Mouse (Mus musculus) cerebellum, postnatal 4 days (tissue): Measurements from ENCODE around the gene Zranb1.

Experiments used
- DNase-seq, 2 experiments: peaks; one replicate each; pipeline ENCODE4 v3.0.0; 2022; ENCODE audit warnings: low spot score in 2 of 2, mixed read lengths in 1 of 2

Zranb1 gene

DNA sequence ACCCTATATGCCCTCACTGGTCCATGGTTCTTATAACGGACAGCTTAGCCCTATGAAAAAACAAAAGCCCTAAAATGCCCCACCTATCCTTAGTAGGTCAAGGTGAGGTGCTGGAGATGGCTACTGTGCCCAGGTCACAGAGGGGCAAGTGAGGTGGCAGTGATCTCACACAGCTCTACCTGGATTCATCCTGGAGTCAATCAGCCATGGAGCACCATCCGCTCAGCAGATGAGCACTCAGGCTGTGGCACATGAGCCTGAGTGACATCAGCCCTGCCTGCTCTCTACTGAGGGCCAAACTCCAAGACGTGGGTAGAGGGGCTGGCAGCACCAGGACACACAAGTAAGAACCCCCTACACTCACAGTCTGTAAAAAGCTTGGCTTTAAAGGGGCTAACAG lies 70.4 kb downstream of the Zranb1 start:
- peak in 1 of 2 experiments; percentile 15 for DNase-seq

DNA sequence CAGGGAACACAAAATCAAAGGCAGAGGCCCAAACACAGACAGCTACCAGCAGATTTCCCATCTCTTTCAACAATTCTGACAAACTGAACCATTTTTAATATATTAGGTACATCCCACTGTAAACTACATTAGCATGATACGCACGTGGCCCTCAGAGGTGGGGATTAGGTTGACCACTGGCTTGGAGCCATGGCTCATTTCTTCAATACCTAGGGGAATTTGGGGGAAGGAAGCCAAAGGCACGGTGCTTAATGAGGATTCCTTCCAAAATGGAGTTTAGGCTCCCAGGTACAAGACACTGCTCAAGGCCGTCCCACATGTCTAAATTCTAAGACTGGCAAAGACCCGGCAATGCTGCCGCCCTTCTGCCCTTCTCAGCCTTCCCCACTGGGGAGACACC lies 71.3 kb downstream of the Zranb1 start:
- DNase-seq = peak in 1 of 2 experiments; percentile 5

- peak; percentile 48 to 88 for DNase-seq
Observed at GRCm38 (mm10) chr7:133003421-133003820, 72.5 kb downstream of the Zranb1 start.

DNA sequence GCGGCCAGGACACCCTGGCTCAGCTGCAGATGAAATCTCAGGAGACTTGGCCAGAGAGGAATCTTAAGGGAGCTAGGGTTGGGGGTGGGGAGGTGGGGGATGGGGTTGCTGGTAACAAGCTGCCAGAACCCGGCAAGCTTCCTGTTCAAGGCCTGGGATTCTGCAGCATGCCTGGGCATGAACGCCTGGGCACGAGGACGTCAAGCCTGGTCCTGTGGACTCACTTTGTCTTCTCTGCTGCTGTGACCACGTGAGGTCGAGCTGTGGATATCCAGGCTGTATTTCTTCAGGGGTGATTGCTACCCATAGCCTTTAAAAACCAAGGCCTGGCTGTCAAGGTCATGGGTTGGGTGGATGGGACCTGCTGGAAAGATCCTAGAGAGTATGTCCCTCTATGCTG lies 74.8 kb downstream of the Zranb1 start:
- DNase-seq = peak in 1 of 2 experiments; percentile 17

DNA sequence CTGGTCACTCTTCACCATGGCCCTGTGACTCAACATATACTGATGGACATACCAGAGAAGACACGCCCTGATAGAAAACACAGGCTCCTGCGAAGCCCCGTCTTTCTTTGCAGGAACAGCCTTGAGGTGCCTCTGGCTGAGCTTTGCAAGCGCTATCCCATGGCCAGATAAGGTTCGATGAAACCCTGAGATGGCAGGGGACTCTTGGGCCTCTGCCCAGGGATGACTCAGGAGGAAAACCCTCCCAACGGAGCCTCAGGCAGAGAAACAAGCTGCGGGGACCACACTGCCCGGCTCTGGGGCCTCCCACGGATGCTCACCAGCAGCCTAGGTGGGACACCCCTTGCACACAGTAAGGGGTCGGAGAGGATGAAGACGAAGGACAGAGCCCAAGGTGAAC lies 76.4 kb downstream of the Zranb1 start:
- no peak for DNase-seq

GRCm38 (mm10) chr7:133008663-133009062 lies 77.7 kb downstream of the Zranb1 start:
- DNase-seq = no peak

GRCm38 (mm10) chr7:133009676-133010075 lies 78.7 kb downstream of the Zranb1 start:
- DNase-seq = no peak

GRCm38 (mm10) chr7:133010477-133010876 lies 79.5 kb downstream of the Zranb1 start:
- DNase-seq = no peak

DNA sequence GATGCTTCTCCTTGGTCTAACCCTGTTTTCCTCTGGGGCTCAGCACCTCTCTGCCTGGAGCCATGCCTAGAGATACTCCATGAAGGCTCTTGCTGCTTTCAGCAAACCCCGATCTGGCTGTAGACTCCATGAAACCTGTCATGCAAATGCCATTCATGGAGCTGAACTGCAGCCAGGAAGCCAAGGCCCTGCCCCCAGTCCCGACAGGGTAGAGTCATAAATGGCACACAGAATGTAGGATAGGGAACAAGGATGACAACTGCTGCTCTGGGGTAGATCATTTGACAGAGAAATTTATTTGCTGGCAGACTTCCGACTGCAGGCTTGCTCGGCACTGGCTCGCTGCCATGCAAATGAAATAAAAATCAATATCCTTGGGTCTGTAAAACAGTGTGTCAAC lies 80.2 kb downstream of the Zranb1 start:
- DNase-seq = peak in 1 of 2 experiments; percentile 67

GRCm38 (mm10) chr7:133011611-133012010 lies 80.7 kb downstream of the Zranb1 start:
- DNase-seq = no peak

DNA sequence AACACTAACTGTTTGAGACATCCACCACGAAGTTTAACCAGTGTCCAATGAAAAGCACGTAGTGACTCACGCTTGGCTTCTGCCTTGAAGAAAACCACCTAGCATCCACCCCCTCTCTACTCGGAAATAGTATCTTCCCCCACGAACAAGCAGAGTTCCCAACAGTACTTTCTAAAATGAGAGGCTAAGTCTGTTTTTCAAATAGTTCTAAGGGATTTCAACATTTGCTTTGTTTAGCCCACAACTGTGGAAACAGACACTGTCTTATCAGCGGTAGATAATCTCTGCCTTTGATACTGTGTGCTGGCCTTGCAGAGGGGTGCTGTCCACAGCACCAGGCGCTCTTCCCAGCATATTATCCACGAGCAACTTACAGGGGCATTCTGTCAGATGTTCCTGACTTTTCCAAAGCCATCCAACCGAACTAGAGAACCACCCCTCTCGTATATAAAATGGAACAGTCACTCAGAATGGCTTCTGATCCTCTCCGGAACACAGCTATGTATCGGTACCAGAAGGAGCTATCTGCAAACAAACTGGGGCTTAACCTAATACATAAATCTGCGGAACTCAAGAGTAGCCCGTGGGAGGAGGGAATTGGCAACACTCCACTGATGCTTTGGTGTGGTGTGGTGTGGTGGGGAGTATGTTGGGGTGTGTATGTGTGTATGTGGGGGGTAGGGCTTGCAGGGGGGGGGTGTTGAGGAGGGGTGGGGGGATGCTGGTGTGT lies 81.9 kb downstream of the Zranb1 start:
- DNase-seq = no peak

GRCm38 (mm10) chr7:133013923-133014322 lies 83.0 kb downstream of the Zranb1 start:
- DNase-seq = no peak

GRCm38 (mm10) chr7:133014631-133015030 lies 83.7 kb downstream of the Zranb1 start:
- no peak for DNase-seq

DNA sequence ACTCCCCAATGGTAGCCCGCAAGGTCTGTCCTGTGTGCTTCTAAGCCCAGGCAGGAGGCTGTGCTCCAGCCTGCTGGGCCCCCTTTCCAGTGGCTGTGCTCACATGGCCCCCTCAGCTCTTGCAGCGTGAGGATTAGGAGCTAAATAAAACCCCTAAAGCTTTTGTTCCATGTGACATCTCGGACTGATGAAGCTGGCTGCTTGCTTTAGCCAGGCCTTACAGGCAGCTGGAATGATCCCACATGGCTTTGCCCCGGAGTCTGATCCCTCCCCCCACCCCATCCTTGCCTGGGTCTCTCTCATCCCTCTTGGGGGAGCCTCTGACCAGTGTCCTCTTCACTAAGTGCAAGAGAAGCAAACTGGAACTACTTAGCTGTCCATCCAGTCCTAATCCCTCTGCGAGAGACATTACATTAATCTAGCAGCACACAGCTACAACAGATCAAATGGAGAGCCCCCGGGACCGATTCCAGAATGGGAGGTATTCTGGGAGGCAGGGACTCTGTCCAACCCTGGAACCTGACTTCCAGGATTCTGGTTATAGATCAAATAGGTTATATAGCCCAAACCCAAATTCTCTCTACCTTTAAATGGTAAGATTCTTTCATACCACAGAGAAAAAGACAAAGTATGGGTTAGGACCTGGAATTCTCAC lies 84.6 kb downstream of the Zranb1 start:
- no peak for DNase-seq

DNA sequence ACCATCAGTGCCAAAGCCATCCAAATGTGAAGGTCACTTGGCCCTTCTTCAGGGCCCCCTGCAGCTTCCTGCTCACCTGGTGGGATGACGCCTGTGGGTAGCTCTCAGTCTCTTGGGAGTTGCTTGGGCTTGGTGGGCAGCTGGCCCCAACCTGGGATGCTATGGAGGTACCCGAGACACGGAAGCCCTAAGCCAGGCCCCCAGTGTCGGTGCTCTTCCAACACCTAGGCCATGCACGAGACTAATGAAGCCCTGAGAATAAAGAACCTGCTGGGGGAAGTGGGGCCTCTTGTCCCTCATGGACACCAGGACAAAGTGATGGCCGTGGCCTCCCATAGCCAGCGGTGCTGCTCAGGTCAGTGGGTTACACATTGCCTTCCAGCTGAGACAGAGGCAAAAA lies 88.0 kb downstream of the Zranb1 start:
- no peak for DNase-seq

DNA sequence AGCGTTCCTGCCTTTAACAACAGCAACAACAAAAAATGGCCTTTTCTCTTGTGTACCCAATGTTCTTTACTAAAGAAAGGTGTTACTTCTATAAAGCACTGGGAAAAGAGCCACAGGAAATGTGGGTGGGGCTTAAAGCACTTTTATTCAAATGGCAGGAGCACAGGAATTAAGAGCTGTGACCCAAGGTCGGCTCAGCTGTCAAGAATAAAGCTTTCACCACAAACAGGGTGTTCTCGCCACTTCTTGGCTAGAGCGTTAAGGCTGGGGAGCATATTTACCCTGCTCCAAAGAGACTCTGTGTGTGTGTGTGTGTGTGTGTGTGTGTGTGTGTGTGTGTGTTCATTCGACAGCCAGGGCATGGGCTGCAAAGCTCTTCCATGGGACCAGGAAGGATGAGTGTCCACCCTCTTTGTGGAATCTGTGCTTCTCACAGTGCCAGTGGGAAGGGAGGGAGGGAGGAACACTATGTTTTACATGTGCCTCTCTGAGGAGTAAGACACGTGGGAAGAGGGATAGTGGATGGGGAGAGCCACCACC lies 88.6 kb downstream of the Zranb1 start:
- no peak for DNase-seq

- no peak for DNase-seq
Observed at GRCm38 (mm10) chr7:133024694-133025093, 93.8 kb downstream of the Zranb1 start.

- no peak for DNase-seq
Observed at GRCm38 (mm10) chr7:133027930-133028329, 97.0 kb downstream of the Zranb1 start.

DNA sequence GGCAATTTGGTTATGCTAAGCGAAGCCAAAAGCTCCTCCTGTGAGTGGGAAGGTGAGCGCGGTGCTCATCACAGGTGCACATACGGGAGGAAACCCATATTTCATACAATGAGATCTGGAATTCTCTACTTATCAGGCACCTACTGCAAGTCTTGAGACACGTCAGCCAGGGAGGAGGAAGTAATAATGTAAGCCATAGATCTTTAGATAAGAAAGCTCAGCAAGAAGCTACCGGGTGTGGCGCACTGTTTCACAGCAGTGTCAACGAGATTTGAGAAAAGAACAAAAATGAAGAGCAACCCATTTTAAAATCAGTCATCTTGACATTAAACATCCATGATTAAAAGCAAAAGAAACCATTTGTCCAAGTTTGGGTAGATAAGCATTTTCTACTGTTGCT lies 98.1 kb downstream of the Zranb1 start:
- no peak for DNase-seq

DNA sequence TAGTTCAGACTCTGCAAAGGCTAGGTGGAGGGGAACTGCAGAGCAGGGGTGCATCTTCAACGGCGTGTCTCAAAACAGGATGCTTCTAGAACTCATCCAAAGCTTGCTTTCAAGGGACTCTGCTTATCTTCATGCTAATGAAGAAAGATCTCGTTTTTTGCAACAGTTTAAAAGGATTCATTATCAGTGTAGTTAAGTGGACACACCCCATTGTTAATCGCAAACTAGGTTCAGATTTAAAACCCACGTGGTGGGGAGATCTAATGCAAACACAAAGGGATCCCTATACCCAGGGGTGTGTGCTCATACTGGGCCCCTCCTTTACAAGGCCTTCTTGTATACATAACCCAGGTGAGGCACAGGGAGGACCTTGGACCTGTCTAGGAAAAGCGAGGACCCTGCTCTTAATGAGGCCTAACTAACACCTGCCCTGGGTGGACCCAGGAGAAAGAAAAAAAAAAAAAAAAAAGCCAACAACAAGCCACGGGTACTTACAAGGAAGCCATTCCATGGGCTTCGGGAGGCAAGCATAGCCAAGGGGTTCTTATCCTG lies 98.6 kb downstream of the Zranb1 start:
- DNase-seq = no peak

GRCm38 (mm10) chr7:133032589-133033203 lies 101.8 kb downstream of the Zranb1 start:
- DNase-seq = peak; percentile 42 to 64

- no peak for DNase-seq
Observed at GRCm38 (mm10) chr7:133035901-133036300, 105.0 kb downstream of the Zranb1 start.
